Mouse (Mus musculus) hindbrain, embryonic 12.5 days (tissue): ENCODE measurements around the gene Tbx3. TPM values are rescaled to one million over a fixed set of nuclear protein-coding genes. Genes with fewer than 3 reads are reported as not detected.

Experiments
- ATAC-seq: fragments of 200-750 bp; cut with Nextera tagmentation; 2 replicates; pipeline ENCODE4 v1.8.0; 2017; ENCODE audit warnings: moderate TSS enrichment; ENCODE audit not compliant: low FRiP score
- H3K27ac ChIP-seq: fragments of 300-500 bp; sonication (generic); 2 replicates; pipeline ENCODE4 v1.5.1; 2016; ENCODE audit warnings: mild to moderate bottlenecking
- H3K27me3 ChIP-seq: fragments of 300-500 bp; sonication (generic); 2 replicates; pipeline ENCODE4 v1.6.1; 2016; ENCODE audit warnings: mild to moderate bottlenecking
- H3K36me3 ChIP-seq: fragments of 300-500 bp; sonication (generic); 2 replicates; pipeline ENCODE4 v1.6.1; 2016; ENCODE audit warnings: mild to moderate bottlenecking
- H3K4me1 ChIP-seq: fragments of 300-500 bp; sonication (generic); 2 replicates; pipeline ENCODE4 v1.6.1; 2016
- H3K4me2 ChIP-seq: fragments of 300-500 bp; sonication (generic); replicated peaks from 2 replicates; pipeline ENCODE4 v1.6.1; 2016; ENCODE audit warnings: mild to moderate bottlenecking
- H3K4me3 ChIP-seq: fragments of 300-500 bp; sonication (generic); 2 replicates; pipeline ENCODE4 v1.5.1; 2016; ENCODE audit warnings: mild to moderate bottlenecking
- H3K9ac ChIP-seq: fragments of 300-500 bp; sonication (generic); 2 replicates; pipeline ENCODE4 v1.6.1; 2016; ENCODE audit warnings: mild to moderate bottlenecking, moderate library complexity
- H3K9me3 ChIP-seq: fragments of 300-500 bp; sonication (generic); replicated peaks from 2 replicates; pipeline ENCODE4 v1.6.1; 2016; ENCODE audit warnings: mild to moderate bottlenecking
- WGBS: fragments of 180-500 bp; shearing (Covaris S2); methylation state at CpG from one replicate; pipeline ENCODE4 v1.1.7; 2016; 5-methylcytosine and 5-hydroxymethylcytosine counted together
- polyA plus RNA-seq: library from polyadenylated mRNA; unstranded; fragments of >200 nt; fragmentation: Nextera tagmentation; extraction: Ambion mirVana; gene quantifications from 2 replicates; pipeline ENCODE4 v1.2.1, GENCODE M21; 2016

The Tbx3 gene
- polyA plus RNA-seq, 1 experiment from 2014 or later: 8.9 TPM

DNA sequence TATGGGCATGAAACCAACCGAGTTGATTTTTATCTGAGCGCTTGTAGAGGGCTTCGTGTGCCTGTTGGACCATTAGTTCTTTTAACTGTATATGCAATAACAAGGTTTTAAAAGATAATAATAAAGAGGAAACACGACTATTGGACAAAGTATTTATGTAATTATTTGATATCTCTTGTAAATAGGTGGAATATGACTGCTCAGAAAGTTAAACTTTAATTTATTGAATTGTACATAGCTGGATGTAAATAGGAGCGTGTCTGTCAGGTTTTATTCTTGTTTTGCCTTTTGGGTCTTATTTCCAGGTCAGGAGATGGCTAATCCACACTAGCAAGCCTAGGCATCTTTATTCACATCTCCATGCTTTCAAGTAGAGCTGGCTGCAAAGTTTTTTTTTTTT, 13.4 kb downstream of the Tbx3 start:
- Histone ChIP-seq H3K4me3 (no peak overlapping the region), H3K4me2 (no peak overlapping the region), H3K9ac (no peak overlapping the region), H3K36me3 (no peaks in the 10 kb centered on the region), H3K27me3 (peaks cover 96% of the 10 kb centered on the region), H3K4me1 (peaks cover 7% of the 10 kb centered on the region; the same call in 1 of the 2 replicates), H3K27ac (no peak overlapping the region), H3K9me3 (no peaks in the 10 kb centered on the region)
- ATAC-seq: no peak
- 4% methylated on average over 5 of the region's 5 CpGs for WGBS

DNA sequence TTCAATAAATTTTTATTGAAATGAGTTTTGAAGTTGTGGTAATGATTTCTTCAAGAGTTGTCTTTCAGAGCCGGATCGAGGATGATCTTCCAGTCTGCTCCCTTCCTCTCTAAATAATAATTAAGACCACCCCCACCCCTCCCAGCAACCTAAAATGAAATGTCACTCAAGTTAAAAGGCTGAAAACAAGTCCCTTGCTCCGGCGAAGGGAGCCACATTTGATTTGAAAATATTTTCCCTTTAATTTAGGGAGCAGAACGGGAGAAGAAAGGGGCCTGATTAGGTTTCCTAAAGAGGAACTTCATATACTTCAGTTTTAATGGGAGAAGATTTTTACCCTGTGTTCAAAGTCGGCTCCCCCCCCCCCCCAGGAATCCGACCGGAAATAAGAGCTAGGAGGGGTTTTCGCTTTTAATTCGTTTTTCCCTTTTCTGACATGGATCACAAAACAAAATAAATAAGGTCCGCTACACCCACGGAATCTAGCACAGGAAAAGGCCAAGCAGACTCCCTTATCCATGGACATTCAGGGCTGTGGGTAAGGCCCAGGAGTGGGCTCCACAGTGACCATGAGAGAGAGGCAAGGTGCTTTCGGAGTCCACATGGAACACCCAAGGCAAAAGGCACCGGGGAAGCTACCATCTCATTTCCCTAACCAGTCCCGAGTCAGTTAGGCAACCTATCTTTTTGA, 14.4 kb downstream of the Tbx3 start:
- peaks cover 7% of the 10 kb centered on the region; the same call in 1 of the 2 replicates for H3K4me1 ChIP-seq
- peaks cover 97% of the 10 kb centered on the region for H3K27me3 ChIP-seq
- no peak overlapping the region for H3K4me3 ChIP-seq
- no peak for ATAC-seq
- no peak overlapping the region for H3K4me2 ChIP-seq
- H3K27ac ChIP-seq: no peak overlapping the region
- H3K9ac ChIP-seq: no peak overlapping the region
- H3K9me3 ChIP-seq: no peaks in the 10 kb centered on the region
- 2% methylated on average over 15 of the region's 15 CpGs for WGBS
- H3K36me3 ChIP-seq: no peaks in the 10 kb centered on the region

DNA sequence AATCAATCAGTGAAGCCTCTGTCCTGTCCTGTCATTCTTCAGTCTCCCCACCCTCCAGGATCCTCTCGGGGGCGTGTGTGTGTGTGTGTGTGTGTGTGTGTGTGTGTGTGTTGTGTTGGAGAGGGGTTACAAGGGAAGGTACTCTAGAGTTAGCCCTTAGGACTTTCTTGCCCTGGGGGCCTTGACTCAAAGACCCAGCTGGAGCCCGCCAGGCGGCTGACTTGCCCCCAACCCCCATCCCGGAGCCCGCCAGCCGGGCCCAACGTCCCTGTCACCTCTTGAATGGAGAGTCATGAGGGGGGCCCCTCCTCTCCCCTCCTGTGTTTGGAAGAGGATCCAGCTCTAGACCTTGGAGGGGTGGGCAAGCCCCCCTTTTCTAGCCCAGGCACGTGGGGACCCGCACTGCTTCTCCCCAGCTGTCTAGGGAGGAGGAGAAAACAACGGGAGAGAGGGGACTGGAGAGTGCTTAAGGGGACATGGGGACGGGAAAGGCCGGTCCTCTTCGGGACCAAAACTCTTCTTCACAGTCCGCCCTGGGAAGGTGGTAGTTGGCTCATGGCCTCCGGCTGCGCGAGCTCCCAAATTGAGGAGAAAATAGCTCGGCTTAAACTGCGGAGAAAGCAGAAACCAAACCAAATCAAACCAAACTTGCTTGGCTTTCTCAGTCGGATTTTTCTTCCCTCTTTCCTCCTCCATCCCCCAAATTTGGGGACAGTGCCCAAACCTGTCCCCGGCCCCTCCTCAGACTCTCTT, 15.2 kb downstream of the Tbx3 start:
- Histone ChIP-seq H3K4me2 (peak overlapping the region; percentile 29; the same call in 1 of the 2 replicates), H3K9ac (no peak overlapping the region), H3K4me3 (no peak overlapping the region), H3K36me3 (no peaks in the 10 kb centered on the region), H3K9me3 (no peaks in the 10 kb centered on the region), H3K27me3 (peaks cover 97% of the 10 kb centered on the region), H3K27ac (no peak overlapping the region), H3K4me1 (peaks cover 4% of the 10 kb centered on the region; the same call in 1 of the 2 replicates)
- ATAC-seq: no peak
- WGBS: 1% methylated on average over 22 of the region's 22 CpGs

DNA sequence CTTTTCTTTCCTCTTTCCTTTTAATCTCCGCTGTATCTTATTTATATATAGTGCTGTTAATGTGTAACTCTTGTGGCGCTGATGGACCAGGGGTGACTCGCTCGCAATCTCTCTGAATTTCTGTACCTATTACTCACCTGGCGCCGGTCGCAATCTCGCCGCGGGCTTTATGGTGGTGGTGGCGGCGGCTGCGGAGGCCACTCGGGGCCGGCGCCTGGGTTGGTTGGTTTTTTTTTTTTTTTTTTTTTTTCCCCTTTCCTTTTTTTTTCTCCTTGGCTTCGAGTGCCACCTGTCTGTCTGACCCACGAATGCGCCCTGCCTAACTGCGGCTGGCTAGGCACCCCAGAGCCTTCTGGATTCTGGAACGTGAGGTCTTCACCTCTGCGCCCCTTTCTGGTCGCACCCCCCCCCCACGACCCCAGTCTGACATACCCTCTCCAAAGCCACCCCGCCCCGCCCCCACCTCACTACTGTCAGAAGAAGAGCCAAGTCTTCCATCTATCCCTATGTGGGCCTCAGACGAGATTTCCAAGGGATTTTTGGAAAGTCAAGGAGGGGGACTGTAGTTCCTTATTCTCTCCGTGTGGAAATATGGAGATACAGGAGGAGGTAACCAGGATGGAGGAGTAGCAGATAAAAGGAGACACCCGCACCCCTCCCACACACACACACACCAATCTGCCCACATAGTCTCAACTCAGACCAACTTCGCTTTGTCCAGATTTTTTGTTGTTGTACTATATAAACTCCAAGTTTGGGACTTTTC, 15.9 kb downstream of the Tbx3 start:
- Histone ChIP-seq H3K9ac (no peak overlapping the region), H3K4me1 (0 out of 2 replicates have a peak, but pooled peaks cover 2% of the 10 kb centered on the region), H3K36me3 (no peaks in the 10 kb centered on the region), H3K4me2 (peak overlapping the region; percentile 29; the same call in 1 of the 2 replicates), H3K27ac (no peak overlapping the region), H3K27me3 (peaks cover 97% of the 10 kb centered on the region), H3K9me3 (no peaks in the 10 kb centered on the region), H3K4me3 (no peak overlapping the region)
- no peak for ATAC-seq
- WGBS: under 1% methylated on average over 26 of the region's 30 CpGs

DNA sequence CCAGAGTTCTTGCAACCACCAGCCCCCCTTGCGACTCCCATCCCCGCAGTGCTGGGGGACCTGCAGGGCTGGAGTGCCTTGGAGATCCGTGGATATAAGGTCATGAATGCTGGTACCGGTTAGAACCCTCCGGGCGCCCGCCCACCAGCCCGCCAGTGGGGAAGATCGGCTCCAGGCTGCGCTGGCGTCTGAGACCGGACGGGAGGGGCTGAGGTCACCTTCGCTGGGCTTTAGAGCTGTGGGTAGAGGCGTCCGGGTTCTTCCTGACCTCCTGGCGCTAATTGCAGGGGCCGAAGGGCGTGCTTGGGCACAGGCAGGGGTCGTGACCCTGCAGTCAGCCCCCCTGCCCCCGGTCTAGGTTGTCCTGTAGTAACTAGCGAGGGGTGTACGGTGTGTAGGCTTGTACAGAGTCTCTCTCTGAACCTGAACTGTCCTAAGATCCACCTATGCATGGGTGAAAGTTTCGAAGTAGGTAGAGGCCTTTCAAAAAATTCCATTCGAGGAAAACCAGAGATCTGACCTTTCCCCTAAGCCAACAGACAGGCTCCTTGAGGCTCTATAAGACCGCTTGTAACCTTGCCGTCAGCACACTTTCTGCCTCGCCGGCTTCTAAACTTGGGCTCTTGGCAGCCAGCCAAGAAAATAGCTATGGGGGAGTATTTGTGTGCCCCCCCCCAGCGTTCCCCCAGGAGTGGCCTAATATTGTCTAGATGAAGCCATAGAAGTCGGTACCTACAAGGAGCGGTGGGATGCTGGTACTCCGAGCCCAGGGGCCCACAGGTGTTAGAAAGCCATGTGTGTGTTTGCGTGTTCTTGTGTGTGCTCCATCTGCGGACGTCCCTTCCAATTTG, 16.8 kb downstream of the Tbx3 start:
- 0 out of 2 replicates have a peak, but pooled peaks cover 2% of the 10 kb centered on the region for H3K4me1 ChIP-seq
- H3K9me3 ChIP-seq: no peaks in the 10 kb centered on the region
- H3K4me2 ChIP-seq: no peak overlapping the region
- WGBS: 2% methylated on average over 36 of the region's 36 CpGs
- no peak for ATAC-seq
- no peaks in the 10 kb centered on the region for H3K36me3 ChIP-seq
- no peak overlapping the region for H3K4me3 ChIP-seq
- no peak overlapping the region for H3K9ac ChIP-seq
- H3K27ac ChIP-seq: no peak overlapping the region
- H3K27me3 ChIP-seq: peaks cover 96% of the 10 kb centered on the region

DNA sequence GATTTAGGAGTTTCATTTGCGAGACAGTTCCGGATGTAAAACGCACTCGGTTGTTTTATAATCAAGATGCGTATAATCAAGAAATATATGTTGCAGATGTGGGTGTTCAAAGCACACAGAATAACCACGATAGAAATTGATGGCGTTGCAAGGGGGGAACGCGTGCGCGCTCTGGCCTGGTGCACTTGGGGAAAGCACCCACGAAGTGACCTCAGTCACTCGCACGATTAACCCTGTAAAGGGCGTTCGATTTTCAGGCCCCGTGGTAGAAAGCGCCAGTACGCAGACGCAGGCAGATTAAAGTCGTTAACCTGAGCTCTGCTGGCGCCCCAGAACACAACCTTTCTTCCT, 17.4 kb downstream of the Tbx3 start:
- no peak overlapping the region for H3K4me3 ChIP-seq
- WGBS: 7% methylated on average over 22 of the region's 22 CpGs
- no peaks in the 10 kb centered on the region for H3K36me3 ChIP-seq
- 0 out of 2 replicates have a peak, but pooled peaks cover 2% of the 10 kb centered on the region for H3K4me1 ChIP-seq
- H3K9me3 ChIP-seq: no peaks in the 10 kb centered on the region
- H3K27ac ChIP-seq: no peak overlapping the region
- H3K27me3 ChIP-seq: peaks cover 95% of the 10 kb centered on the region
- no peak overlapping the region for H3K9ac ChIP-seq
- ATAC-seq: no peak
- no peak overlapping the region for H3K4me2 ChIP-seq

DNA sequence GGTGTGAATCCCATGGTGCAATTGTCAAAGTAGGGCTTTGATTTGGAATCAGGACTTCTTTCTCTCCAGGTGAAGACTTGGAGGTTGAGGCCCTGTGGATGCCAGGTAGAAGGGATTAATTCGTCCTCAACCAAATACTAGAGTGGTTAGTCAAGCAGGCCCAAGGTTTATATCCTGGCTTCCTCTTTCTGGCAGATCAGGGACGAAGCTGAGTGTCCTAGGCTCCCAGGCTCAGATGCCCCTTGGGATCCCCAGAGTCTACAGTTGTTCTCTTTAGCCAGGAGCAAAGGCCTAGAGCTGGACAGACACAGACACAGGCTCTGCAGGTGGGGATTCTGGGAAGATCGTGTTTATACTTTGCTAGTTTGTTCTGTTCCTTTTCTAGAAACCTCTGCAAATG, 17.8 kb downstream of the Tbx3 start:
- H3K4me3 ChIP-seq: no peak overlapping the region
- H3K4me2 ChIP-seq: no peak overlapping the region
- no peaks in the 10 kb centered on the region for H3K9me3 ChIP-seq
- H3K9ac ChIP-seq: no peak overlapping the region
- H3K4me1 ChIP-seq: 0 out of 2 replicates have a peak, but pooled peaks cover 2% of the 10 kb centered on the region
- H3K36me3 ChIP-seq: no peaks in the 10 kb centered on the region
- ATAC-seq: no peak
- 4% methylated on average over 3 of the region's 3 CpGs for WGBS
- H3K27ac ChIP-seq: no peak overlapping the region
- H3K27me3 ChIP-seq: peaks cover 95% of the 10 kb centered on the region

DNA sequence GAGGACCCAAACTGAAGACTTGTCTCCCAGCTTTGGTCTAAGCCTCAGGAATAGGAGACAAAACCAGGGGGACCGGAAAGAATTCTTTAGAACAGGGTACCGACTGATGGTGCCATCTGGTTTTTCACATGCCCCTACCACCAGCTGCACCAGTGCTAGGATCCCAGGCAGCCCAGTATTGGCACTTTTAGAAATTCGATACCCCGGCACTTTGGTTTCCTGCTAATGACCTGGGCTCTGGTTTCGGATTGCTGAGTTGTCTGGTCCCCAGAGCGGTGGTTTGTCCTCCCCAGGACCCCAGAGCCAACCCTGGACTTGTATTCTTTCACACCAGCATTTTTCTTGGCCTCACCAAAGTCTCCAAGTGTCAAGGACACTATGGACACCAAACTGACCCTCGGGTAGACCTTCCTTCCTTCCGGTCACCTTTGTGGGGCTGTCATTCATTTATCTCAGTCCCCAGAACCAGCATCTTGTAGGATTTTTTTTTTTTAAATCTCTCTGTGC, 18.5 kb downstream of the Tbx3 start:
- WGBS: 17% methylated on average over 8 of the region's 8 CpGs

DNA sequence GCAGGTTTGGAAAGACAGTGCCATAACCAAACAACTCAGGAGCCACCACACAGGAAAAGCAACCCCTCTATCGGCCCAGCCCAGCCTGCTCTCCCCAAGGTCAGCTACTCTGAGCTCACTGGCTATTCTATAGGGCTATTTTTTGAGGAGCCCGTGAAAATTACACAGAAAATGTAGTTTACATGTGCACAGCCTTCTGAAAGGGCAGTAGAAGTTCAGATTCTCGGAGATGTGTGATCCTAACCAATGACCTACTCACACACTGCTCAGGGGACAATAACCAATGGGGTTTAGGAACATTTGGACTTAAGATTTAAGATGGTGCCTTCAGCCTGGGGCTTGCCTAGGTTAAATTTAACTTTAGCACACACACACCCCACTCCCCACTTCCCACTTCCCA, 19.0 kb downstream of the Tbx3 start:
- Histone ChIP-seq H3K9ac (no peak overlapping the region), H3K36me3 (no peaks in the 10 kb centered on the region), H3K27ac (no peak overlapping the region), H3K27me3 (peaks cover 97% of the 10 kb centered on the region), H3K9me3 (no peaks in the 10 kb centered on the region), H3K4me1 (0 out of 2 replicates have a peak, but pooled peaks cover 2% of the 10 kb centered on the region), H3K4me2 (no peak overlapping the region), H3K4me3 (no peak overlapping the region)
- no peak for ATAC-seq
- 37% methylated on average over 3 of the region's 3 CpGs for WGBS

More for the DNA sequence above, 18.5 kb downstream of the Tbx3 start:
- Histone ChIP-seq H3K4me1 (0 out of 2 replicates have a peak, but pooled peaks cover 2% of the 10 kb centered on the region), H3K9me3 (no peaks in the 10 kb centered on the region), H3K27ac (no peak overlapping the region), H3K4me3 (no peak overlapping the region), H3K36me3 (no peaks in the 10 kb centered on the region), H3K4me2 (no peak overlapping the region), H3K27me3 (peaks cover 95% of the 10 kb centered on the region), H3K9ac (no peak overlapping the region)
- ATAC-seq: no peak

DNA sequence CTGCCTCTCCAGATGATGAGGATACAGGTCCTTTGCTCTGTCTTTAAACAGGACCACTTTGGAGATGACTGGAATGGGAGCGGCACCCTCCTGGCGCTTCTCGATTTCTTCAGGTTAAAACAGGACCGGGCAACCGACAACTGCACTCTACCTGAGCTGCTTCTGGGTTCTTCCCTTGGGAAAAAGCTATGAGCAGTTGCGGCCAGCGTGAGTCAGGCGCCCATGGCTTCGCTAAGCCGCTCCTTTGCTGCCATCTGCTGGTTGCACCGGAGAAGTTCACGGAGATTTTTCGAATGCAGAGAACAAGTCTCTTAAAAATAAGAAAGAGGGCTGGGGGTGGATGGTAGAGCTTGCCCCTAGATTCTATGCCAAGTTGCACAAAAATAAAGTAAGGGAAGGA, 20.6 kb downstream of the Tbx3 start:
- Histone ChIP-seq H3K4me1 (peaks cover 5% of the 10 kb centered on the region; the same call in 1 of the 2 replicates), H3K36me3 (no peaks in the 10 kb centered on the region), H3K4me3 (no peak overlapping the region), H3K27me3 (peaks cover 96% of the 10 kb centered on the region), H3K9me3 (no peaks in the 10 kb centered on the region), H3K27ac (no peak overlapping the region), H3K9ac (no peak overlapping the region), H3K4me2 (no peak overlapping the region)
- WGBS: under 1% methylated on average over 13 of the region's 13 CpGs
- no peak for ATAC-seq

DNA sequence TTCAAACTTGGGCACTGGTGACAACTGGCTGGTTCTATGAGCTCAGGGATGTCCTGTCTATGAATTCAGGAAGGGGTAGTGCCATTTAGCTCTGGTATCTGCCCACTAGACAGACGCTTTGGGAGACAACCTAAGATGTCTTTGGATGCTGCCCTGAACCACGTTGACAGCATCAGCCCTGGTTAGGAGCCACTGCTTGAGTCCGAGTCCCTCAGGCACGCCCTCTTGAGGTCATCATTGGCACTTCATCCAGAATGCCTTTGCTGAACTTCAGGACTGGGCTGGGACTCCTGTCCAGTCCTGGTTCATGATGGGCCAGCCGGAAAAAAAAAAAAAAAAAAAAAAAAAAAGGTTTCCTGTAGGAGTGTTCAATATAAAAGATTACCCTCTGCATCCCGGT, 22.0 kb downstream of the Tbx3 start:
- Histone ChIP-seq H3K4me3 (no peak overlapping the region), H3K9me3 (no peaks in the 10 kb centered on the region), H3K27ac (no peak overlapping the region), H3K9ac (no peak overlapping the region), H3K36me3 (no peaks in the 10 kb centered on the region), H3K4me2 (no peak overlapping the region), H3K4me1 (peaks cover 3% of the 10 kb centered on the region; the same call in 1 of the 2 replicates), H3K27me3 (peaks cover 97% of the 10 kb centered on the region)
- no peak for ATAC-seq
- 35% methylated on average over 6 of the region's 6 CpGs for WGBS
